Mouse (Mus musculus): Measurements from ENCODE around the gene Tmem210.
"Not testable (repeated sequence)": the region's sequence is repeated elsewhere in the genome, so short reads cannot be mapped to it uniquely, and the experiment has no call there.

Gene Tmem210

GRCm38 (mm10) chr2:25287927-25288649 is at the start of gene Tmem210:
Gene Tmem210 (plus strand): TSS chr2:25288145.
- DNase-seq (ENCODE audit: low read depth, low spot score) = no peak

DNA sequence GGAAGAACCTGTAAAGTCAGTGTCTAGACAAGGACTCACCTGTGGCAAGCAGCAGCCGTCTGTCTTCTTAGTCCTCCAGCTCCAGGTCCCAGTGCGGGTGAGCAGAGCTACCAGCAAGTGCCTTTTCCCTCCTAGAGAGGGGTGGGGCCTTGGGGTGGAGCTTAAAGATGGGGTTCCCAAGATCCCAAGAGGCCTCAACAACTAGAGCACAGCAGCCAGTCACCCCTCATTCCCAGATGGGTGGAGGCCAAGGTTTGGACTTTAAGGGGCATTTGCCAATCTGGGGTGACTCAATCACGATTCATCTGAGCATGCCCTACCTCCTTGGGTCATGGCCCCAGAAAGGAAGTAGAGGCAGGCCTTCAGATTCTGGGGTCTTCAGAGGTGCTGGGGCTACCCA is 48.2 kb upstream of the Tmem210 start:
- no peak for DNase-seq (ENCODE audit: low read depth, low spot score)

GRCm38 (mm10) chr2:25240310-25240709 is 47.6 kb upstream of the Tmem210 start:
- no peak for DNase-seq (ENCODE audit: low read depth, low spot score)

DNA sequence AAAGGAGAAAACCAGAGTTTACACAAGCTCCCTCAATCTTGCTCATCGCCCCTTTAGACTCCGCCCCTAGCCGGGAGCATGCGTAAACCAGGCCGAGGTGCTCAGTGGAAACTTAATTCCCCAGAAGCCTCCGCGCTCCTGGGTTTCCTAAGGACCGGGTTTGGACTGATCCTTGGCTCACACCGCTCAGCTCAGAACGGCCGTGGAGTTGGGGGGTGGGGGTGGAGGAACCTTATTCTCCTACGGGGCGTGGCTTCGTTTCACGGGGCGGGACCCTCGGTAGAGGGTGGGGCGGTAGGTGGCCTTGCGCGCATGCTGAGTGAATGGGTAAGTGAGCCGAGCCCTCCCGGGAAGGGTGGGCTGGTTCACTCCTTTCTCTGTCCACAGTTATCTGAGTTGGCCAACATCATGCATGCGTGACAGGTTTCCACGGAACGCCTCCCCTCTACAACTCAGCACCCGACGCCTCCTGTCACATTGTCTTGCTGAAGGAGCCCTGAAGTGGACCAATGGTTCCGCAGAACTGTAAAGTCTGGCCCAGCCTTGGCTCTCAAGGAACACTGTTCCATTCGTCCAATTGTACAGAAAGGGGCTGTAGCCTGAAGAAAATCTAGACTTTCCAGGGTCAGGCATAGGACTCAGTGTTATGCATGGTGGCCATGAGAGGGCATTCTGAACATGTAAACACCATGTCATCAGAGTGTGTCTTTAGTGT is 47.1 kb upstream of the Tmem210 start:
- peak; percentile 80 for DNase-seq (ENCODE audit: low read depth, low spot score)

DNA sequence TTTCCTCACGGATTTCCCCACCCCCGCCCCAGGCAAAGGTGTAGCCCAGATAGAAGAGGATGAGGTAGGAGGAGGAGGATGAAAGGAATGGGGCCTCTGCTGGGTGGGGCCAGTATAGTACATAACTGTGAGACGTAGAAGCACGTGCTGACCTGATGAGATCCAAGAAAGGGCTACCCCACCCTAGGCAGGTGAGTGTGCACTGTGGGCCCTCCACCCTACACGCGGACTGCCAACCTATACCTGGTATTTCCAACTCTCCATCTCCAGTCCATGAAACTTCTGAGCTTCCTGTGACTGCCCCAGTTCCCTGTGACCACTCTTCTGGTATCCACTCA is 46.5 kb upstream of the Tmem210 start:
- DNase-seq (ENCODE audit: low read depth, low spot score) = peak; percentile 46

DNA sequence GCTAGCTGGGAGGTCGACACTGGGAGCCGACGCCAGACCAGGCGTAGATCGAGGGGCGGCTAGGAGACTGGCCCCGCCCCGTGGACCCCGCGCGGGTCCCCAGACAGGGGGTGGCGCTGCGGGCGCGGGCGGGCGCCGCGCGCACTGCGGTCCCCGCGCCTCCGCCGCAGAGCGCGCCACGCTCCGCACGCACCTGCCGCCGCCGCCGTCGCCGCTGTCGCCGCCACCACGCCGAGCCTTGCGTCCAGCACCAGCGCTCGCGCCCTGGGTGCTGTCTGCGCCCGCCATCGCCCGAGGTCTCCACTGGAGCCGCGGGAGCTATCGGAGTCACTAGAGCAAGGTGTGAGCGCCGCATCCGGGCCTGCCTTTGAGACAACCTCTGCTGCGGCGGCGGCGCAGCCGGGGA is 45.8 kb upstream of the Tmem210 start, which contains the start of the genes Rnf208 and Cysrt1:
TSS of gene Rnf208 (plus strand) at position 155 of the 406 bp plus-strand sequence.
TSS of gene Cysrt1 (minus strand) at position 352 of the 406 bp plus-strand sequence.
- DNase-seq (ENCODE audit: low read depth, low spot score) = peak; percentile 66

GRCm38 (mm10) chr2:25243342-25243741 is 44.6 kb upstream of the Tmem210 start:
- DNase-seq (ENCODE audit: low read depth, low spot score) = no peak

GRCm38 (mm10) chr2:25244144-25244543 is 43.8 kb upstream of the Tmem210 start:
- no peak for DNase-seq (ENCODE audit: low read depth, low spot score)

GRCm38 (mm10) chr2:25246183-25247072 is 41.5 kb upstream of the Tmem210 start, which contains the start of gene AL732309.1:
Gene AL732309.1 (minus strand): TSS chr2:25246863.
- DNase-seq (ENCODE audit: low read depth, low spot score) = no peak

- DNase-seq (ENCODE audit: low read depth, low spot score) = peak; percentile 65
These were observed 35.6 kb upstream of the Tmem210 start for GRCm38 (mm10) chr2:25252331-25252730.

DNA sequence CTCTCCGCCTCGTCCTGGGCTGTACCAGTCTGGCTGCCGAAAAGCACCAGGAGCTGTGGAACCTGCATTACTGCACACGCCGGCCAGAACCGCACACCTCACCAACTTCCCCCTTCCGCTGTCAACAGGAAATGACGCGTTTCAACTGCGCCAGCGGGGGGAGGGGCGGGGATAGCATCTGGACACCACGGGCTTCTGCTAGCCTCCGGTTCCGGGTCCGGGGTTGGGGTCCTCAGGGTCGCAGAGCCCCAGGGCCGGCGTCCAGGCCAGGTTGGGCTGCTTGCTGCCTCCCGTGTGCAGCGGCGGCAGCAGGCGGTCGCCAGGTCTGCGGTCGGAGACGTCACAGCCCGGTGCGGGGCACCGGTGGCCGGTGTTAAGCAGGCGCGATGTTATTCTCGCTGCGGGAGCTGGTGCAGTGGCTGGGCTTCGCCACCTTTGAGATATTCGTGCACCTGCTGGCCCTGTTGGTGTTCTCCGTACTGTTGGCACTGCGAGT is 32.6 kb upstream of the Tmem210 start, which contains the start of gene Tmem203:
TSS of gene Tmem203 (plus strand) at position 156 of the 496 bp plus-strand sequence.
- DNase-seq (ENCODE audit: low read depth, low spot score) = peak; percentile 95

- DNase-seq (ENCODE audit: low read depth, low spot score) = peak; percentile 83
These were observed 31.4 kb upstream of the Tmem210 start for GRCm38 (mm10) chr2:25256443-25257109.

DNA sequence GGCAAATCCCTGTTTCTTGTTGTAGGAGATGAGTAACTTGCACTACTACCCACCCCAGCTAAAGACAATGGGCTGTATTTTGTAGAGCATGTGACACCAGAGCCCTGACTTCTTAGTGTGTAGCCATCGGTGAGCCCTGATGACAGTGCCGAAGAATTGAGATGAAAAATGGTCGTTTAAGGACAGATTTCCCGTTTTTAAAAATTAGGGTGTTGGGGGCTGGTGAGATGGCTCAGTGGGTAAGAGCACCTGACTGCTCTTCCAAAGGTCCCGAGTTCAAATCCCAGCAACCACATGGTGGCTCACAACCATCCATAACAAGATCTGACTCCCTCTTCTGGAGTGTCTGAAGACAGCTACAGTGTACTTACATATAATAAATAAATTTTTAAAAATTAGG is 30.7 kb upstream of the Tmem210 start:
- DNase-seq (ENCODE audit: low read depth, low spot score) = not testable (repeated sequence)

DNA sequence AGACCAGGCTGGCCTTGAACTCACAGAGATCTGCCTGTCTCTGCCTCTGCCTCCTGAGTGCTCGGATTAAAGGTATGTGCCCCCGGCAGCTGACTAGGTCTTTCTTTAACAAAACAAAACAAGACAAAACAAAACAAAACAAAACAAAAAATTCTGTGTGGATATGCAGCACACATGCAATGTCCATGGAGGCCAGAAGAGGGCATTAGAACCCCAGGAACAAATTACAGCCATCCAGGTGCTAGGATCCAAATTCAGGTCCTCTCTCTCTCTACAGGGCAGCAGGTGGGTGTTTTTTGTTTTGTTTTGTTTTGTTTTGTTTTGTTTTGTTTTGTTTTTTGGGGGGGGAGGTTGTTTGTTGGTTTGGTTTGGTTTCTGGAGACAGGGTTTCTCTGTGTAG is 29.1 kb upstream of the Tmem210 start:
- peak; percentile 63 for DNase-seq (ENCODE audit: low read depth, low spot score)

DNA sequence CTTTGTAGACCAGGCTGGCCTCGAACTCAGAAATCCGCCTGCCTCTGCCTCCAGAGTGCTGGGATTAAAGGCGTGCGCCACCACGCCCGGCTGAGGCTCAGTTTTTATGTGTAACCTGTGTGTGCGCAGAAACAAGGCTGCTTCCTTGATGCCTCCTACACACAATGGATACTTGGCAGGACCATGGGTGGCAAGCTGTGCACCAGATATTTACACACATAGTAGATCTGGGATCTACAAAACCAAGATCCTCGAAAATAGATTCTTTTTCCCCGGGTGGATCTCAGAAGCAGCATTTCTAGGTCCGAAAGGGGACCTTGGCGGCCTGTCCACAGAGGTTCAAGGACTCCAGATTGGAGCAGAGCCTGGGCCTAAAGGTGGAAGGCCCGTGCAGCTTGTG is 26.1 kb upstream of the Tmem210 start:
- DNase-seq (ENCODE audit: low read depth, low spot score) = no peak

DNA sequence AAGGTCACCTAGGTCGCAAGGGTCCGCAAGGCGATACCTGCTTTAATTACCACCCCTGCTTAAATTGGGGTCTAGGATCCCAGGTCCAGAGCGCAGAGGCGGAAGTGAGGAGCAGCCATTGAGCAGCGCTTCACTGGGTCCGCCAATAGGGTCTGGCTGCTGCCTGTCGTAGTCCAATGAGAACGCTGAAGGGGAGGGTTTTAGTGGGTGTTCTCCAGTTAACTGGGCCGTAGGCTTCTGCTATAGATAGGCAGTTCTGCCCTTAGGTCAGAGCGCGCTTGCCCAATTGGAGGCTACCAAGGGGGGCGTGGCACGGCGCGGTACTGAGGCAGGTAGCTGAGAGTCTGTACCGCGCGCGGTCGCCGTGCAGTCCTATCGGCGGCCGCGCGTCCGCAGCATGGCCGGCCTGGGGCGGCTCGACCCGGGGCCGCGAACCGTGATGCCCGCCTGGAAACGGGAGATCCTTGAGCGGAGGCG is 25.6 kb upstream of the Tmem210 start, which contains the start of gene Tprn:
TSS of gene Tprn (plus strand) at position 328 of the 477 bp plus-strand sequence.
- peak; percentile 96 for DNase-seq (ENCODE audit: low read depth, low spot score)

GRCm38 (mm10) chr2:25262795-25263622 is 24.9 kb upstream of the Tmem210 start:
- DNase-seq (ENCODE audit: low read depth, low spot score) = peak; percentile 81

GRCm38 (mm10) chr2:25263623-25264285 is 24.2 kb upstream of the Tmem210 start:
- no peak for DNase-seq (ENCODE audit: low read depth, low spot score)

GRCm38 (mm10) chr2:25264286-25264660 is 23.7 kb upstream of the Tmem210 start:
- DNase-seq (ENCODE audit: low read depth, low spot score) = no peak
